Mouse (Mus musculus) bone marrow, adult 2 months (tissue): ENCODE data around the gene Dusp18.

Experiments used
- CTCF ChIP-seq: fragments of 200-500 bp; IDR thresholded peaks from 2 replicates; pipeline ENCODE4 v1.5.1; 2011; ENCODE audit warnings: low read length, control low read depth; ENCODE audit not compliant: control insufficient read depth, insufficient read depth
- POLR2A ChIP-seq: fragments of 200-500 bp; IDR thresholded peaks from 2 replicates; pipeline ENCODE4 v1.6.1; 2011; ENCODE audit warnings: low read depth, mild to moderate bottlenecking, control low read depth, low read length, borderline replicate concordance; ENCODE audit not compliant: control insufficient read depth

DNA sequence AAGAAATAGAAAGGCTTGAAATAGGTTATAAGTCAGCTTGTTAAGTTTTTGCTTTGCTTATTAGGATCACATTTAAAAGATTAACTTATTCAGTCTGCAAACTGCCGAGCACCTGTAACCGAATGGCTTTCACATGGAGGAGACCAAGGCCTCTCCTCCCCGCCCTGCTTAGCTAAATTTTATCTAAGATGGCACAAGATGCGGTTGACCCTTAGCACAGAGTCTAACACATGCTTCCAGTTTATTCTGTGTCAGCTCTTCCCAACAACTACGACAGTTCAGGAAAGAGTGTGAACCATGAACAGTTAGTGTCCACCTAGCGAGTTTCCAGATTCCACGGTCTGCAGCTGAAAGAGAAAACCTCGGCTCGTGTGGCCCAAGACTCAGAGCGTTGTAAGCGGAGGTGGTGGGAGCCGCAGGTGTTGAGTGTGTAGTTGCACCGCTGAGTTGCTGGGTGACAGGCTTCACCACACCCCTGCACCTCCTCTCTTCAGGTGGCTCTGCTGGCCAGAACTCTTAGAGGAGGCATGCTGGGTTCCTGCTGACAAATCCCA is 42.4 kb downstream of the Dusp18 start:
- TF ChIP-seq CTCF (no peak), POLR2A (no peak)
